Mouse (Mus musculus) liver, adult (tissue): ENCODE measurements around the gene Isca2.

Source experiments
- GATA4 ChIP-seq: IDR thresholded peaks from 2 replicates; pipeline ENCODE4 v1.6.1; 2014; ENCODE audit warnings: mild to moderate bottlenecking, low read length; ENCODE audit not compliant: insufficient replicate concordance

Isca2 gene

DNA sequence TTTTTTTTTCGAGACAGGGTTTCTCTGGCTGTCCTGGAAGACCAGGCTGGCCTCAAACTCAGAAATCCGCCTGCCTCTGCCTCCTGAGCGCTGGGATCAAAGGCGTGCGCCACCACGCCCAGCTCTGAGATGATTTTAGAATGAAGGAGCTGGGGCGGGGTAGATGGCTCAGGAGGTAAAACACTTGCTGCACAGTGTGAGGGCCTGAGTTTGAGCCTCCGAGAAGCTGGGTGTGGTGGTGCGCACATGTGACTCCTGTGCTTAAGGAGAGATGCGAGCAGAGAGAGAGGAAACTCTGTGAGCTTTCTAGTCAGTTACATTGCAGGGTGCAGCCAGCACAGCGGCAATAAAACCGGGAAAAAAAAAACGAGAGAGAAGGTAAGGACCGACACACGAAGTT is 7.5 kb upstream of the Isca2 start:
- TF ChIP-seq GATA4 = no peak

DNA sequence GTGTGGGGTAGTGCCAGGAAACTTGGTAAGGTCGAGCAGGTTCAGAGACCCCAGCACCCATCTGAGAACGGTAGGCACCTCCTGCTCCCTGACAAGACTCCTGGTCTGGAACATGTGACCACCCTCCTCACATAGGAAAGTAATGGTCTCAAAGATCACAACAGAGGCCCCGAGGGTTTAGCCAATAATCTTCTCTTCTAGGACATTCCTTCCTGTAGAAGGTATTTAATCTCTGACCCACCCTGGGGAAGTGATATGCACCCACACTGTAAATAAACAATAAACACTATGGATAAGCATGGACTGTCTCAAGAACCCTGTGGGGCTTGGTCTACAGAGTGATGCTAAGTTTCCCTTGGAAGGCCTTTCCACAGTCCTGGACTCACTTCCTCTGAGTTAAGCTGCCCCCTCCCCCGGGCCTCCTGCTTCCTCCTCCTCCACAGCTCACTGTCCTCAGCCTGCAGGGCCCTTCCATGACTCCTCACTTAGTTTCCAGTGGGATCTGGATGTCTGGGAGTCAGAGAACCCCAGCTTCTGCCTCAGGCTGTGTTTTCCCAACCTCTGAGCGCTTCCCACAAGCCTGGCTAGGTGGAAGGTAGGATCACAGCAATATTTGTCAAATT is 6.8 kb upstream of the Isca2 start:
- TF ChIP-seq GATA4 = no peak

GRCm38 (mm10) chr12:84767510-84767909 is 5.5 kb upstream of the Isca2 start:
- TF ChIP-seq GATA4 = no peak

- TF ChIP-seq GATA4 = no peak
Observed at GRCm38 (mm10) chr12:84769624-84770023, 3.4 kb upstream of the Isca2 start.

DNA sequence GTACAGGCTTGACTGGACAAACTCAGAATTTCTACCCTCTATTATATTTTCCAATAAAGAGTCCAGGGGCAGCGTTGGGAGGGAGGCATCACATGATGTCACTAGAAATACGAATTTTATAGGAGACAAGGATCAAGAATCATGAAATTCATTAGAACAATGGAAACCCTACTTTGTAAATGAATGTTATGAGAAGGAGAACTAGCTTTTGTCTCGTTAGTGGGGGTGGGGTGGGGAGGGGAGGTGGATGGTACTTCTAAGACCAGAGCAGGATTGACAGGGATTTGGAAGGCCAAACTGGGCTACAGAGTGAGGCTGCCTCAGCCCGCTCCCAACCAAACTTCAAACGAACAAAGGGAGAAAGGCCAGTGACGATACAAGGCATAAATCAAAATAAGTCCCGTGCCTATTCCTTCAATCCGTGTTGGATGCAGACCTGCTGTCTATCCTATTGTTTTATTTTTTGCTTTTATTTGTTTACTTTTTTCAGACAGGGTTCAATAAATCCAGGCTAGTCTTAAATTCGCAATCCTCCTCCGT is 1.0 kb upstream of the Isca2 start:
- no peak for TF ChIP-seq GATA4

DNA sequence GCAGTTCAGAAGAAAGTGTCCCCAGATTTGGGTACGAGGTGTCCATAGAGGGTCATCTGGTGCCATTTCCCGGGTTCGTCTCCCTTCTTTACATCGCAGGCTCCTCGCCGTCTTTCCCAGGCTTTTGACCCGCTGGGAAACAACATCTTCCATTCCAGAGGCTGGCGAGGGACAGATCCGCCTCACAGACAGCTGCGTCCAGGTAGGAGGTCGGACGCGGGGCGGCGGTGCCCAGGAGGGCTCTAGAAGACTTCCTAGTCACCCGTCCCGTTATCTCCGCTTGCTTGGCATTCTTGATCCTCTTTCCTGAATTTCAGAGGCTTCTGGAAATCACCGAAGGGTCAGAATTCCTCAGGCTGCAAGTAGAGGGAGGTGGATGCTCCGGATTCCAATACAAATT is 425 bp downstream of the Isca2 start:
- TF ChIP-seq GATA4 = no peak

GRCm38 (mm10) chr12:84774376-84774775 is 1.3 kb downstream of the Isca2 start:
- no peak for TF ChIP-seq GATA4

DNA sequence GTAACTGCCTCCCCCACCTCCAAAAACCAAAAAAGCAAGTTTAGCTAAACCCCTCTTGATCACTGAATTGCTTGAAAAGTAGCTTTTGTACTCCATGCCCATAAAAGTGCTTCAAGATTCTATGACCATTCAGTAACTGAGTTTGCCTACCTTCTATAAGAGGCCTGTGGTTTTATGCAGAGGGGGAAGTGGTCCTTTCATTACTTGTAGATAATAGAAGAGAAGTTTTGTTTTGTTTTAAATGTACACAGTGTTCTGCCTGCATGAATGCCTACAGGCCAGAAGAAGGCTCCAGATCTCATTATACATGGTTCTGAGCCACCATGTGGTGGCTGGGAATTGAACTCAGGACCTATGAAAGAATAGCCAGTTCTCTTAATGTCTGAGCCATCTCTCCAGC is 3.2 kb downstream of the Isca2 start:
- TF ChIP-seq GATA4 = no peak

- no peak for TF ChIP-seq GATA4
Observed at GRCm38 (mm10) chr12:84784604-84785381, 11.7 kb downstream of the Isca2 start.

DNA sequence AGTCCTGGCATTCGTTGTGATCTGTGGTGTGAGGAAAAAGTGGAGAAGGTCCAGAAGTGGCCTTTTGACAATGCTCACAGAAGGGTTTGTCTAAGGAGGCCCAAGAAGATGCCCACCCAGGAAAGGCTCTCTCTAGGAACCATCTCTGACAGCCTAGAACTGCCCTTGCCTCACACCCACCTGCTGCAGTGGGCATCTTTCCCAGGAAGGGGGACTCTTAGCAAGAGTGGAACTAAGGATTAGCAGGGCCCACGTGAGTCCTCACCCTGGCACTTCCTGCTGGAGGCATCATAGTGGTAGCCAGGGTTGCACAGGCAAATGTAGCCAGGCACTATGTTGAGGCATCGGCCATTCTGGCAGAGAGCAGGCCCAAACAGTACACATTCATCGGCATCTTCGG is 13.0 kb downstream of the Isca2 start:
- TF ChIP-seq GATA4 = no peak

DNA sequence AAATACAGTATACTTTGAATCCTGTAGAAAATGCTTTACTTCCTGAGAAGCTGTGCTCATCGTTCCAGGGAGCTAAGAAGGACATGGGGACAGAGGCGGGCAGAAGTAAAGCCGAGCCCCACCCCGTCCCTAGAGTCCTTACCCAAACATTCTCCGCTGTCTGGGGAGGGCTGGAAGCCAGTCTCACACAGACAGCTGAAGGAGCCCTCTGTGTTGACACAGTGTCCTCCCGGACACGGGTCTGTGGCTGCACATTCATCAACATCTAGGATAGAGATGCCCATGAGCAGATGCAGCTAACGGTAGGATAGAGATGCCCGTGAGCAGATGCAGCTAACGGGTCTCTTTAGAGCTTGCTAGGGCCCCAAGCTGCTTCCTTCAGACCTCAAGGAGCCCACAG is 17.8 kb downstream of the Isca2 start:
- no peak for TF ChIP-seq GATA4

DNA sequence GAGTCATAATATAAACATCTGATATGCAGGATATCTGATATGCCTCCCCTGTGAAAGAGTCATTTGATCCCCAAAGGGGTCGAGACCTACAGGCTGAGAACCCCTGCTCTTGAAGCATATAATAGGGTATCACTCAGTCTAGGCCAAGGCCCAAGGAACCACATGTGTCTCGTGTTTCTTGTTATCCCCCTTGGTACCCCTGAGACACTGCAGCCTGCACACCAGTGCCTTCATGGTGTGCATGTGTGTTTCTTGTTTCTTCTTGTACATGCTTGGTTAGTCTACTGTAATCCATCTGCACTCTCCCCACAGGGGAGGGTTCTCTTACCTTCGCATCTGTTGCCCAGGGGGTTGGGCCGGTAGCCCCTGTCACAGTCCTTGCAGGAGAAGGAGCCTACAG is 19.6 kb downstream of the Isca2 start:
- TF ChIP-seq GATA4 = no peak

- no peak for TF ChIP-seq GATA4
Observed at GRCm38 (mm10) chr12:84794647-84795046, 21.6 kb downstream of the Isca2 start.

DNA sequence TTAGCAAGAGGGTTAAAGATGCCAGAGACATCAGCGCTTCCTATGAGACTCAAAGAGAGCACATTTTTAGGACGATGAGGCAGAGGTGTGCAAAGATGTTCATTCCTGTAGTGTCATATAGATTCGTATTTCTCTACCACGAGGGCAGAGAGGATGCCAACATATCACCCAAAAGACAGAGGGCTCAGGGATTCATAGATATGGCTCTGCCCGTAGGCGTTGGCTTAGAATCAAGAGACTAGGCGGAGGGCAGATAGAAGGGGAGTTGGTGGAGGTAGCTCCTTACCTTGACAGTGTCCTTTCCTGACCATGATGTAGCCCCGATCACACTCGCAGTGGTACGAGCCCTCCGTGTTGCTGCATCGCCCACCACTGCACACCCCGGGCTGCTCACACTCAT is 26.0 kb downstream of the Isca2 start:
- no peak for TF ChIP-seq GATA4

GRCm38 (mm10) chr12:84800419-84800818 is 27.4 kb downstream of the Isca2 start:
- TF ChIP-seq GATA4 = no peak

DNA sequence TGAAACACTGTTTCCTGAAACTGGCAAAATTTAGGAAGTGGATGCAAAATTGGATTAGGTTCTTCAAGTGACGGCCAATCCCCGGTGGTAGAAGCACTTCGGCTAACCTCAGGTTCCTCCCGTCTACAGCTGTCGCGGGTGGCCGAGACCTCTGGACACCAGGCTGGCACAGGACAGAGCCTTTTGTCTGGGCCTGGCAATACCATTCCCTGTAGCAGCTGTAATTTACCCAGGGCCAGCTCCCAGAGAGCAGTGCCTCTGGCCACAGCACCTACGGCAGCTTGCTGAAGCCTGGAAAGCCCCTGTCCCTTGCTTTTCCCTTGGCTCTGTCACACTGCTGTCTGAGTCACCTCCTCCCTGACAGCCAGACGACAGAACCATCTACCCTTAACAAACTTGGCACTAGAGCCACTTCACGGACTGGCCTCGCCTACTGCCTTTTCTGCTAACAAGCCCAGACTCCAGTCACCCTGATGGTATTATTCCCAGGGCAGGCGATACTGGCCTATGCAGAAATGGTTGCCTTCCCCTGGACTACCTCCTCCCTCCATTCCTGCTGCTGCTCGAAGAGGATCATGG is 28.6 kb downstream of the Isca2 start:
- no peak for TF ChIP-seq GATA4

DNA sequence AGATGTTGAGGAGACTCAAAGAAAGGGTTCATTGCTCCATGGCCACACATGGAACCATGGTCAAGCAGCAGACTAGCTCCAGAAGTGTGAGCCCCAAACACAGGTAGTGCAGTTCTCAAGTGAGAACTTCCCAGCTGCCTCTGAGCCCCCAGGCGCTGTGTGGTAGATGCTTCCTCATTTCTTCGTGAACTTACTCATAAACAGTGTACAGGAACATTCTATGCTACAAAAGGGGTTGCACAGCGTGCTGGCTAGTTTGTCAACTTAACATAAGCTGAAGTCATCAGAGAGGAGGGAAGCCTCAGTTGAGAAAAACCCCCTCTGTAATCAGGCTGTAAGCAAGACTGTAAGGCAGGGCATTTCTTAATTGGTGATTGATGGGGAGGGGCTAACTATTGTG is 29.6 kb downstream of the Isca2 start:
- TF ChIP-seq GATA4 = no peak
